Mouse (Mus musculus) intestine, embryonic 16.5 days (tissue): ENCODE measurements around the gene Slc39a9. TPM values are rescaled to one million over a fixed set of nuclear protein-coding genes. Genes with fewer than 3 reads are reported as not detected.

Experiments
- ATAC-seq: fragments of 200-750 bp; cut with Nextera tagmentation; 2 replicates; pipeline ENCODE4 v1.8.0; 2017; ENCODE audit warnings: moderate TSS enrichment, moderate library complexity
- H3K27ac ChIP-seq: fragments of 300-500 bp; sonication (generic); 2 replicates; pipeline ENCODE4 v1.5.1; 2014; ENCODE audit warnings: mild to moderate bottlenecking, low read length
- H3K27me3 ChIP-seq: fragments of 300-500 bp; sonication (generic); replicated peaks from 2 replicates; pipeline ENCODE4 v1.6.1; 2014; ENCODE audit warnings: low read length, control low read depth, mixed read lengths; ENCODE audit not compliant: control insufficient read depth, insufficient read depth
- H3K36me3 ChIP-seq: fragments of 300-500 bp; sonication (generic); 2 replicates; pipeline ENCODE4 v1.6.1; 2014; ENCODE audit warnings: low read length, control low read depth; ENCODE audit not compliant: control insufficient read depth, insufficient read depth
- H3K4me1 ChIP-seq: fragments of 300-500 bp; sonication (generic); 2 replicates; pipeline ENCODE4 v1.6.1; 2014; ENCODE audit warnings: low read length, control low read depth, mixed read lengths; ENCODE audit not compliant: control insufficient read depth, insufficient read depth
- H3K4me2 ChIP-seq: fragments of 300-500 bp; sonication (generic); 2 replicates; pipeline ENCODE4 v1.6.1; 2014; ENCODE audit warnings: low read depth, low read length, control low read depth
- H3K4me3 ChIP-seq: fragments of 300-500 bp; sonication (generic); 2 replicates; pipeline ENCODE4 v1.5.1; 2014; ENCODE audit warnings: mild to moderate bottlenecking, low read length
- H3K9ac ChIP-seq: fragments of 300-500 bp; sonication (generic); 2 replicates; pipeline ENCODE4 v1.6.1; 2014; ENCODE audit warnings: low read depth, low read length
- H3K9me3 ChIP-seq: fragments of 300-500 bp; sonication (generic); 2 replicates; pipeline ENCODE4 v1.6.1; 2016; ENCODE audit warnings: low read length, control low read depth; ENCODE audit not compliant: control insufficient read depth
- WGBS: fragments of 180-500 bp; shearing (Covaris S2); extraction: QIAGEN DNeasy Blood & Tissue Kit; methylation state at CpG from one replicate; pipeline ENCODE4 v1.1.7; 2014; 5-methylcytosine and 5-hydroxymethylcytosine counted together
- polyA plus RNA-seq: library from polyadenylated mRNA; unstranded; fragments of >200 nt; fragmentation: Nextera tagmentation; extraction: Ambion mirVana; gene quantifications from 2 replicates; pipeline ENCODE4 v1.2.1, GENCODE M21; 2015

Gene Slc39a9
- polyA plus RNA-seq, 1 experiment from 2014 or later, result 26.9 TPM

DNA sequence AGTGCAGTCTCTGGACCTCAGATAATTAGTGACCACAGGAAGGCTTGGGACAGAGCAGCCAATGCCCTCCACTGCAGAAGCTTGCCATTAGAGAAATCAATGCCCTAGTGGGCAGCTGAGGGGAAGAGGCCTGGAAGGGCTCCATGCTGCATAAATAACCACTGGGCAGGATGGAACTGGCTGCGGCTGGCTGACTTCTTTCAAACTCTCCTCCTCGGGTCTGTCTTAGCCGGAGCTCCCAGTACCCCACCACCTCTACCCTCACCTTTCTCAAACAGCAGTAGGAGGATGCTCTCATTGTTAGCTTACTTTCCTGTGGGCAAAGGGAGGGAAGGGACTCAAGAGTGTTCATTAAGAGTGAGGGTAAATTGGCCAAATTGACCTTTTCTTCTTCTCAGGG, 51.3 kb downstream of the Slc39a9 start:
- no peak overlapping the region for H3K27ac ChIP-seq
- no peaks in the 10 kb centered on the region for H3K36me3 ChIP-seq
- no peaks in the 10 kb centered on the region for H3K9me3 ChIP-seq
- peaks cover 19% of the 10 kb centered on the region for H3K4me1 ChIP-seq
- no peak overlapping the region for H3K4me3 ChIP-seq
- no peak for ATAC-seq
- 76% methylated on average over 3 of the region's 3 CpGs for WGBS
- no peak overlapping the region for H3K4me2 ChIP-seq
- peak overlapping the region; percentile 19; the same call in 1 of the 2 replicates for H3K9ac ChIP-seq
- 0 out of 2 replicates have a peak, but pooled peaks cover 11% of the 10 kb centered on the region for H3K27me3 ChIP-seq

DNA sequence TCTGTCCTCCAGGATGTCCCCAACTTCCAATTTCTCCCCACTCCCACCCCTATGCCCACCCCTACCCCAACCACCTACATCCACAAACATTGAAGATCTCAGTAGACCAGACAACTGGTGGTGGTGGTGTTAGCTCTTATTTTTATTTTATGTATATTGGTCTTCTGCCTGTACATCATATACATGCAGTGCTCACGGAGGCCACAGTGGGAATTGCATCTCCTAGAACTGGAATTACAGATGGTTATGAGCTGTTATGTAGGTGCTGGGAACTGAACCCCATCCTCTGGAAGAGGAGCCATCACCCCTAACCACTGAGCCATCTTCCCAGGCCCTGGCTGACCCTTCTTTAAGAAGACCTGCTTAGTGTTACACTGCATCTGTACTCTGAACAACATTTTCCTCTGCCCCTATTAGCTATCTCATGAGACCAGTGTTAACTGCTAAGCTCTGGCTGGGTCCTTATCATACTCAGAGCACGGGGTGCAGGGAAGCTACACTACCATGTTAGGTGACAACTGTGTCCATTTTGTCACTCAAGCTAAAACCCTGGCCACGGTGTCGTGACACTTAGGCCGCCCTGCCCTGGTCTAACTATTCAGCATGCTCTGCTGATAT, 55.0 kb downstream of the Slc39a9 start:
- Histone ChIP-seq H3K4me1 (peaks cover 11% of the 10 kb centered on the region; the same call in 1 of the 2 replicates), H3K27ac (no peak overlapping the region), H3K4me2 (no peak overlapping the region), H3K27me3 (0 out of 2 replicates have a peak, but pooled peaks cover 4% of the 10 kb centered on the region), H3K36me3 (no peaks in the 10 kb centered on the region), H3K9me3 (no peaks in the 10 kb centered on the region), H3K4me3 (no peak overlapping the region), H3K9ac (no peak overlapping the region)
- WGBS, result 80% methylated on average over 5 of the region's 5 CpGs
- no peak for ATAC-seq

DNA sequence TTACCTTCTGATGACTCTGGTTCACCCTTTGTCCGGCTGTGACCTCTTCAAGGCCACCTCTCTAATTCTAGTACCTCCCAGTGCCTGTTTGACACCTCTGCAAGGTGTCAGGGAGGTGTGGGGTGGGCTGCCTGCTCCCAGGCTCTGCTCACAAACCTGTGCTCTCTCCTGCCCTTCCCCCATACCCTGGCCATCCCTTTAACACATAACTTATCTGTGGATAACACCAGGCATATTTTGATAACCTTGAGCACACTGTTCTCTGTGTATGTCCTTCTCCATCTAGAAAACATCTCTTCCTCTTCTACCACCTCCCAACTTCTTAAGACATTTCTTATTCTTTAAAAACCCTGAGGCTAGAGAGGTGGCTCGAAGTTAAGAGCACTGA, 55.5 kb downstream of the Slc39a9 start:
- no peak for ATAC-seq
- Histone ChIP-seq H3K27ac (no peak overlapping the region), H3K4me2 (no peak overlapping the region), H3K9me3 (no peaks in the 10 kb centered on the region), H3K36me3 (no peaks in the 10 kb centered on the region), H3K4me1 (peaks cover 11% of the 10 kb centered on the region; the same call in 1 of the 2 replicates), H3K9ac (no peak overlapping the region), H3K4me3 (no peak overlapping the region), H3K27me3 (0 out of 2 replicates have a peak, but pooled peaks cover 4% of the 10 kb centered on the region)
- 64% methylated on average over 2 of the region's 2 CpGs for WGBS

DNA sequence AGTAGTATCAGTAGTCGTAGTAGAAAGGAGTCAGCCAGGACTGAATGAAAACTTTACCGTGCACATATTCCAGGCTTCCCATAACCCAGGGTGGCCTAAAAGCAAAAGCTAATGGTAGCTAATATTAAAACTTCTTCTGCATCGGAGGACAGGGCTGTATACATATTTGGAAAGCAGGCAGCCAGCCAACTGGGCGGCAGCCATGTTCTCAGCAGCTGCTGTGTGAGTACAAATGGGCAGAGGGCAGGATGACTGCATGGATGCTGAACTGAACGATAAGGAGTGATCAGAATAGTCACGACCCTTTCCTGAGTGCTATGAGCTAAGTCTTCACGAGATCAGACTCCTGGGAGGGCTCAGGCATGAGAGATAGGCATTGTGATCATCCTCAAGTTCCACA, 57.6 kb downstream of the Slc39a9 start:
- H3K27me3 ChIP-seq, result no peaks in the 10 kb centered on the region
- no peaks in the 10 kb centered on the region for H3K36me3 ChIP-seq
- H3K4me1 ChIP-seq, result peaks cover 11% of the 10 kb centered on the region
- no peak overlapping the region for H3K9ac ChIP-seq
- H3K9me3 ChIP-seq, result no peaks in the 10 kb centered on the region
- 0 out of 2 replicates have a peak, but pooled peaks have one; percentile 27 for ATAC-seq
- H3K4me3 ChIP-seq, result no peak overlapping the region
- 53% methylated on average over 7 of the region's 7 CpGs for WGBS
- H3K27ac ChIP-seq, result no peak overlapping the region
- H3K4me2 ChIP-seq, result no peak overlapping the region

DNA sequence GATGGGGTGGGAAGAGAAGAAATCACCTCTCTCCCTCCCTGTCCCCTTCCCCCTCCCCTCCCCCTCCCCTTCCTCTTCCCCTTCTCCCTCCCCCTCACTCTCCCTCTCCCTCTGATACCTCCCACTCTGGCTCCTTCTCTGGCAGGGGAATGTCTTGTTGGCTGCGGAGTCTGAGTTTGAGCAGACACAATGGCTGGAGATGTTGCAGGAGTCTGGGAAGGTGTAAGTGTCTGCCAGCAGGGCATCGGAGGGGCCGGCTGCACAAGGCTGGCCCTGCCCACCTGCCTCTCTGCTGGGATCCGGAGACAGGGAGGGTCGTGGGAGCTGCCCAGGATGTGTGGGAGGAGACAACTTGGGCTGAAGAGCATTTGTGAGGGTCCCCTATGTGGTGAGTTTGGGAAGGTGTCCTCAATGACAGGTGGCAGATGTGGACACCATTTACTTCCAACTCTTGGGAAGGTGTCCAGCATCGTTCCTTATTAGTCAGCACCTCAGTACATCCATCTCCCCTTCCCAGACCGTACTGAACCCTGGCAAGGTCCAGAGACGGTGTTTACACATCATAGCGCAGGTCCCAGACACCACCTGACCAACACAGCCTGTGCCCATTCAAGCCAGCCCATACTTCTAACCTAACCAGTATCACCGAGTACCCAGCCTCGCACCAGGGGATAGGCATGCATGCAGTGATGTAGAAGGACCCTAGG, 62.7 kb downstream of the Slc39a9 start:
- Histone ChIP-seq H3K4me2 (no peak overlapping the region), H3K9me3 (no peaks in the 10 kb centered on the region), H3K4me1 (peaks cover 15% of the 10 kb centered on the region), H3K36me3 (no peaks in the 10 kb centered on the region; the same call in 1 of the 2 replicates), H3K9ac (no peak overlapping the region), H3K27me3 (no peaks in the 10 kb centered on the region), H3K27ac (peak overlapping the region; percentile 49), H3K4me3 (no peak overlapping the region)
- 46% methylated on average over 11 of the region's 11 CpGs for WGBS
- ATAC-seq, result peak; percentile 49

DNA sequence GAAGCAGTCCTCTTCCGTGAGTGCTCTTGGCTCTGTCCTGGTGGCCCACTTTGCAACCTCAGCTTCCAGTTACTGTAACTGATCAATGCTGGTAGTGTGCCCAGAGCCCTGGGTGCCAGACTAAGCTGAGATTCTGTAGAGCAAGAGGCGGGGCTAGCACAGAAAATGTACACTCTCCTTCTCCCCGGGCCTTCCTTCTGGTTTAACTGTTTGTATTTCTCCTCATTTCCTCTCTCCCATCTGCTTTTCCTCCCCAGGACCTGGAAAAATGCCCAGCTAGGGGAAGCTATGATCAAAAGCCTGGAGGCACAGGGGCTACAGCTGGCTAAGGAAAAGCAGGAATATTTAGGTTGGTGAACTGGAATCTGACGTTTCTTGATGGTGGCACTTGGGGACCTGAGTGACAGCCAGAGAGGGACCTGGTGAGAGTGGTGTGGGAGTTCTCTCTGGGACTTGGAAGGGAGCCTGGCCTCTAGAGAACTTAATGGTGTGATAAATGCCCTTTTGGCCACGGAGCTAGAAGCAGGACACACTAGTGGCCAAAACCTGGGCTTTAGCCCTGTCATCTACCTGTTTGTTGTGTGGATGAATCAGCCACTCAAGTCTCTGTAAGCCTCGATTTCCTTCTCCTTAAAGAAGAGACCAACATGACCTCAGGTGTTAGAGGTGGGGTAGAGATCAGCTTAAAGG, 63.4 kb downstream of the Slc39a9 start:
- H3K27ac ChIP-seq, result peak overlapping the region; percentile 49
- 40% methylated on average over 6 of the region's 6 CpGs for WGBS
- peak; percentile 29; the same call in 1 of the 2 replicates for ATAC-seq

DNA sequence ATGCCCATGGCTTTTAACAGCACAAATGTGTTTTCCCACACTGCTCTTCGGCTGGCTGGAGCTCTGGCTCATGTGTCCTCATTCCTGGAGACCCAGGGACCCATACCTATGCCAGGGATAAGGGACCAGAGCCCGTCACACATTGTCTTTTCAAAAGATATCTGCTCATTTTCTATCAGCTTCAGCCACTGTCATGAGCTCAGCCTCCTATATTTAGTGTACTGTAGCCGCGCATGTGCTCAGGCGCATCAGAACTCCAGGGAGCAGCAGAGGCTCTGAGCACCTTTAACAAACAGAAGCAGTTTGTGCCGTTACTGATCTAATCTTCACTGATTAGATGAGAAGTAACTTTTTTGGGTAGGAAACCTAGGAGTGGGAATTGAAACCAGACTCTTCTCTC, 72.2 kb downstream of the Slc39a9 start:
- H3K27ac ChIP-seq, result no peak overlapping the region
- 70% methylated on average over 6 of the region's 6 CpGs for WGBS
- no peak overlapping the region for H3K9ac ChIP-seq
- H3K4me1 ChIP-seq, result no peaks in the 10 kb centered on the region
- H3K9me3 ChIP-seq, result no peaks in the 10 kb centered on the region
- ATAC-seq, result no peak
- H3K4me3 ChIP-seq, result no peak overlapping the region
- no peaks in the 10 kb centered on the region for H3K36me3 ChIP-seq
- no peak overlapping the region for H3K4me2 ChIP-seq
- no peaks in the 10 kb centered on the region for H3K27me3 ChIP-seq

More for the DNA sequence above, 63.4 kb downstream of the Slc39a9 start:
- H3K4me1 ChIP-seq, result peaks cover 13% of the 10 kb centered on the region
- no peaks in the 10 kb centered on the region for H3K27me3 ChIP-seq
- H3K9ac ChIP-seq, result no peak overlapping the region
- no peaks in the 10 kb centered on the region for H3K9me3 ChIP-seq
- H3K4me2 ChIP-seq, result no peak overlapping the region
- H3K4me3 ChIP-seq, result no peak overlapping the region
- H3K36me3 ChIP-seq, result no peaks in the 10 kb centered on the region; the same call in 1 of the 2 replicates

DNA sequence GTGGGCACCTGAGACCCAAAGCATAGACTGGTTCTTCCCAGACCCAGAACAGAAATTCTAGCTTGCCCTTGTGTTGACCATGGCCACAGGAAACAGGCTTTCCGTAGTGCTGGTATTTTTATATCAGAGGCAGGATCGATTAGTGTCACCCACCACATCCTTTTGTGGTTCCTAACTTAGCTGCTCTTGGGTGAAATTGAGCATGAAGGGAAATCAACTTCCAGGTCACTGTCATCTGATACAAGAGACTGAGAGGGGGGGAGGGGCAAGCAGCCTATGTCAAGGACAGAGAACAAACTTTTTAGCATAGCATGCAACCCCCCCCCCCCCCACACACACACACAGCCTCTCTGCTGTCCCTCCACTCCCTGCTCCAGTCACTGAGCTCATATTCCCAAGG, 75.5 kb downstream of the Slc39a9 start:
- no peak overlapping the region for H3K9ac ChIP-seq
- H3K9me3 ChIP-seq, result no peaks in the 10 kb centered on the region
- H3K4me3 ChIP-seq, result no peak overlapping the region
- H3K27ac ChIP-seq, result no peak overlapping the region
- ATAC-seq, result no peak
- 70% methylated on average over 2 of the region's 2 CpGs for WGBS
- no peak overlapping the region for H3K4me2 ChIP-seq
- no peaks in the 10 kb centered on the region for H3K27me3 ChIP-seq
- H3K36me3 ChIP-seq, result no peaks in the 10 kb centered on the region
- no peaks in the 10 kb centered on the region for H3K4me1 ChIP-seq

DNA sequence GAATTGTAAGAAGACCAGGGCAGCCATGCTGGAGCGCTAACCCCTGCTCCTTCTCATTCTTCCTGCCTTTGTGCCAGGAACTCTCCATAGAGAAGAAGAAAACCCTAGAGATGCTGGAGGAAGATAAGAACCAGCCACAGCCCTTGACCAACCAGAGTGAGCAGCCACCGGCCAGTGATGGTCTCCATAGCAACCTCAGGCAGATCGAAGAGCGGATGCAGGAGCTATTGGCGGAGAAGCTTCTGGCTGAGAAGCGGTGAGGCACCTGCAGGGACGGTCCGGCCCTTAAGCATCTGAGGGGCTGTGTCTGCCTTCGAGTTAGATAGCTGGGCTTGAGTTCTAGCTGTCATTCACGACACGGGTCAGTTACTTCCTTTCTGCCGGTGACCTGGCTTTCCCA, 76.8 kb downstream of the Slc39a9 start:
- no peak overlapping the region; the same call in 1 of the 2 replicates for H3K9ac ChIP-seq
- WGBS, result 74% methylated on average over 12 of the region's 12 CpGs
- no peak overlapping the region for H3K27ac ChIP-seq
- 0 out of 2 replicates have a peak, but pooled peaks cover 2% of the 10 kb centered on the region for H3K4me1 ChIP-seq
- ATAC-seq, result no peak
- no peak overlapping the region for H3K4me3 ChIP-seq
- H3K27me3 ChIP-seq, result no peaks in the 10 kb centered on the region
- H3K9me3 ChIP-seq, result no peaks in the 10 kb centered on the region
- no peak overlapping the region for H3K4me2 ChIP-seq
- no peaks in the 10 kb centered on the region for H3K36me3 ChIP-seq
